Mouse (Mus musculus) hematopoietic stem cell, adult 5-6 weeks (primary cell): ENCODE measurements around the gene Gna14. TPM values are rescaled to one million over a fixed set of nuclear protein-coding genes. Genes with fewer than 3 reads are reported as not detected.

Experiments used
- ATAC-seq, 2 experiments: fragments of 125-278 bp in 1 of 2; replicated peaks in 1 of 2; 2 replicates each; pipeline ENCODE4 v1.8.0; 2016 to 2017; ENCODE audit warnings: inconsistent platforms in 2 of 2, mild to moderate bottlenecking in 2 of 2, moderate number of reproducible peaks in 2 of 2, low read depth in 1 of 2, moderate TSS enrichment in 1 of 2; ENCODE audit not compliant: low FRiP score in 2 of 2, poor library complexity in 2 of 2, severe bottlenecking in 2 of 2, insufficient read depth in 1 of 2, low TSS enrichment in 1 of 2
- total RNA-seq: library from RNA; stranded (forward); fragments of 172-1452, 232-1000 nt; gene quantifications from 2 replicates; pipeline ENCODE4 v1.2.3, GENCODE M21; 2017

Gene Gna14
- total RNA-seq, 1 experiment from 2014 or later, result 2.6 TPM

GRCm38 (mm10) chr19:16543688-16544087, 108.1 kb downstream of the Gna14 start:
- ATAC-seq, result no peak

DNA sequence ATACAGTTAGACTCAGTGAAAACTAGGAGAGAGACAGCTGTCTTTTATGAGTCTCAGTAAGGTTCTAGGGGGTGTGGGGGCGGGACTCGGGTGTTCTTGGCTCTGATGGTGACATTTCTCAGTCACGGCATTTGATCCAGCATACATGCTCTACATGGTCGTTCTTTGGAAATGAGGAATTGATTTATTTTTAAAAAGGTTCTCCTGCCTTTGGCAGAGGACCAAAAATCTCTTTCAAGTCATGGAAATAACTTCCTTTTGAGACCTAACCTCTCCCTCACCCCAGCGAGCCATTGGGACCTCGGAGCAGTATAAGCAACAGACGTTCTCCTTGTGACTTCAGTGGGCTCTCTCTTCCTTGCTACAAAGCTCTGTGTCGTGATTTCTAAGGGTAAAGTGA, 121.4 kb downstream of the Gna14 start:
- ATAC-seq, result no peak

GRCm38 (mm10) chr19:16557971-16558370, 122.4 kb downstream of the Gna14 start:
- 0 out of 4 replicates have a peak, but pooled peaks have one; percentile 42 to 53 for ATAC-seq

DNA sequence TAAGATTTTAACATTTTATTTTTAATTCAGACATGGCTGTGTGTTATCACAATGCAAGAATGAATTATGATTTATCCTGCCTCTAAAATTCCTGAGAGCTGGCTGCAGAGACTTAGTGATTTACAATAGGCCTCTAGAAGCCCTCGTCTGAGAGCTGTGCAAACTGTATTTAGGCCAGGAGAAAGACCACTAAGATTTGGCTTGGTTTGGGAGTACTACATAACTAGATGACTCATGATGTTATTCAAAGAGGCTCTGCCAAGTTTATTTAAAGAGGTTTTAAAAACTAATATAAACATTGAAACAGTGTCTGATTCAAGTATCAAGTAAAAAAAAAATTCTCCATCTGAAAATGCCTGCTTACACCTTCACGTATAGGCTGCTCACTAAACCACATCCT, 123.0 kb downstream of the Gna14 start:
- ATAC-seq, result no peak

DNA sequence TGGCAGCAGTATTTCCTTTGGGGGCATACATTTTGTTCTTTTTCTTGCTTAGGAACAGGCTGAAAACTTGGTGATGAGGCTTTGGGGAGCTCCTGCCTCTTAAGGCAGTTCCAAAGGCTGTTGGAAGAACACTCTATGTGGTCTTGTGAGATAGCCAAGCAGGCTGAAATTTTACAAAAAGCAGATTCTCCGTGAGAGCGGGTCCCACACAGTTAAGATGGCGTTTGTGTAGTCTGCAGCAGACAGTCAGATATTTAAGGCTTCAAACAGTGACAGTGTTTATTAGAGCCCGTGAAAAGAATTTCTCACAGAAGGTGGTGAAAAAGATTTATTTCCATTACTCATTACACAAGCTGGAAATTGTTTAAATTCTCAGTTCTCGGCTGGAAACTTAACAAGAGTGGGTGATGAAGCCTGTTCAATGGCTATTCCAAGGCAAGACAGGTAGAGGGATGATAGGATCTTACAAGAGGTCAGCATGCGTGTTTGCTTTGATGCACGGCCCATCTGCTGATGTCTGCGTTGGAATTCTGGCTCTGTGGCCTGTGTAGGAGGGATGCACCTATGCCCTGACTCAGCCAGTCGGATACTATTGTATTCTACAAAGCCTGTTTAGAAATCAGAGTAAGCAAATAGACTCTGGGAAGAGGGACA, 123.8 kb downstream of the Gna14 start:
- no peak for ATAC-seq

DNA sequence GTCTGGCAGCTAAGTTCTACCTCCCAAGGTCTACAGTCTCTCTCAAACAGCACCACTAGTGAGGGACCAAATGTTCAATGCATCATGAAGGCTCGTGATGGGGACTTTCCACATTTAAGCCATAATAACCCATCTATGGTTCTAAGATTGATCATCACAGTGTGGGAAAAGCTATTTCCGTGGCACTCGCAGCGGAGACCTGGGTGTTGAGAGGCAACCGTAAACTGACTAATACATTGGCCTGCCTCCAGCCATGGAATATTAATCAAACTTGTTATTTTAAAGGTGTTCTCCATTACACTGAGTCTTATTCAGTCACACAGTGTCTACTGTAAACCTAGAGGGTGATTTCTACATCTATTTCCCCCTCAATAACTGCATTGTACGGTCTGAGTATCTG, 127.1 kb downstream of the Gna14 start:
- no peak for ATAC-seq

- no peak for ATAC-seq
Observed at GRCm38 (mm10) chr19:16576790-16577189, 141.2 kb downstream of the Gna14 start.

- ATAC-seq, result no peak
Observed at GRCm38 (mm10) chr19:16579656-16580260, 144.2 kb downstream of the Gna14 start.

DNA sequence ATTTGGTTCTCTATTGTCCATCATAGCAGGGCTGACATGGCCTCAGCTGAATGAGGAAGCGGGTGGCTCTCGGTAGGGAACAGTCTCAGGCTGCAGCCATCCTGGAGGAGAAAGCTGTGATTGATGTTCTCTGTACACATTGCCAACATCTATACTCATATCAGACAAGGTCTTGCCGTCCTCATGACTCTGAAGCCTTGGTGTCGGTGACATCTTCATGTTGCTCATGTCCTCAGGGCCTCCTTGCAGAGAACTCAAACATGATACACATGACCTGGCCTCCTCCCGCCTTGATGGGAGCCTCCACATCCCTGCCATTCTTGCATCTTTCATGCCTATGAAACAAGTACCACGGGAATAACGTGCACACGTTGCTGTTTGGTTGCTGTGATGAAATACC, 144.9 kb downstream of the Gna14 start:
- no peak for ATAC-seq

GRCm38 (mm10) chr19:16584546-16584945, 149.0 kb downstream of the Gna14 start:
- ATAC-seq, result no peak

- ATAC-seq, result peak; percentile 53 to 72; a peak in 1 of 4 replicates
Observed at GRCm38 (mm10) chr19:16585379-16585778, 149.8 kb downstream of the Gna14 start.

DNA sequence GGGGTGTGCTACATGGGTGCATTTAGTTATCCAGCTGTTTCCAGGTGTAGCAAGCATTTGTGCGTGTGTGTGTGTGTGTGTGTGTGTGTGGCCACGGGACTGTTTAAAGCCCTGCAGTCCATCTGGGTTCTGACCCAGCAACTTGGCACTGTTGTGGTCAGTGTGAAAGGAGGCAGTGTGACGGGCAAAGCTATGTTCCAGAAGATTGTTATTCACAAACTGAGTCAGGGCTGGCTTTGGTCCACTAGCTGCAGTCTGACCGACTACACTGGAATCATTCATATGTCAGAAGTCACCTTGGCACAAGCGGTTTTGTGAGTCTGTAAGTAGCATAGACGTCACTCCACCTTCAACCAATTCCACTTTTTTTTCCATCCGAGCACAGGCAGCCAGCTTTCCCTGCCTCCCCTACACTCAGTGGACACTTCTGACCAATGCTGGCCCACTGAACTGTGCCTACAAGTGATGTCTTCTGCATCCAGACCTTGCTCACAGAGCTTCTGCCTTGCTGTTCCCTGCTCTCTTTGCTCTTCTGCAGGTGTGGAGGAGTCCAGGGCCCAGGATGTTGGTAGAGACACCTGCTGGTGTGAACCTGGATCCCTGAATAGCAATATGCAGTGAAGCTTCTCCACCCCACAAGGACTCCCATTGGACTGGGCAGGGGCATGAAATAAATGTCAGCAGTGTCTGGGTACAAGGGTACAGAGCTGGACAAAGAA, 157.9 kb downstream of the Gna14 start:
- no peak for ATAC-seq

DNA sequence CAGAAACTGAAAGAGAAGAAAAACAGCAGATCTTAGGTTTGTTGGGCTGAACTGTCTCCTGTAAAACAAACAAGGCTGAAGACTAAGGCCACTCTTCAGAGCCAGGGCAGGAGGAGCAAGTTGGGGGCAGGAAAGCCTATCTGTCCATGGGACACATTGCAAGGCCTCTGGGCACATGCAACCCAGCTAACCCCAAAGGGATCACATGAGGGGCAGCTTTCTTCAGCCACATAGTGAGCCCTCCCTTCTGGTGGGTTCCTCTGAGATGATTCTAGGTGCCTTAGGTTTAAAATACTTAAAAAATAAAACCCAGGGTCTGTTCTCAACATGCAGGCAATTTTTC, 158.4 kb downstream of the Gna14 start:
- ATAC-seq, result no peak

- ATAC-seq, result no peak
Observed at GRCm38 (mm10) chr19:16597216-16597615, 161.7 kb downstream of the Gna14 start.

- 0 out of 4 replicates have a peak, but pooled peaks of 1 of the 2 experiments have one; percentile 4 for ATAC-seq
Observed at GRCm38 (mm10) chr19:16598653-16599297, 163.2 kb downstream of the Gna14 start.

- ATAC-seq, result peak; percentile 37 to 74; a peak in 1 of 4 replicates
Observed at GRCm38 (mm10) chr19:16599298-16599970, 163.9 kb downstream of the Gna14 start.

- ATAC-seq, result no peak
Observed at GRCm38 (mm10) chr19:16602026-16602425, 166.5 kb downstream of the Gna14 start.

DNA sequence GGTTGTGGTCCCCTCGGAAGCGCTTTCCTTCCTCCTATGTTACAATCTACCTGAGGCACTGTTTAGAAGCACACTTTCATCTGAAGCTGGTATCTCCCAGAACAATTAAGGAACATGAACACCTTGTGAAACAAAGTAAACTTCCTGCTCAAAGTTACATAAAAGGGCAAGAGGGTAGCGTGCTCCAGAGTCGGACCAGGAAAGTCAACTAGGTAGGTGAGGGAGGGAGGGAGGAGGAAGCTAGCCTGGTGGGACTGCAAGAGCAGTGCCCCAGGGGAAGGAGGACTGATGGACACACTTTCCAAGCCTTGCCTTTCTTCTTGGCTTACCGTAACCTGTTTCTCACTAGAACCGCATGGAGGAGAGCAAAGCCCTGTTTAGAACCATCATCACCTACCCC, 172.1 kb downstream of the Gna14 start:
- no peak for ATAC-seq
